Comparison of ENCODE assay signal across 13 mouse cellular contexts in genomic region chr8:109419029-109419596, GRCm38 (mm10).
A peak's percentile ranks its signal among the peaks of the same experiment; 100 is the strongest.
DNase-seq lines count a peak whose midpoint lies in the region; ATAC-seq lines count a peak whose summit lies in the region.
"Had no signal": no experiment of that assay in that cellular context is flagged by ENCODE, and none has a peak within 500 bp of the region (broad histone marks: within the 10 kb centered on the region; RNA-seq: fewer than 3 reads in every experiment).

No protein-coding gene starts in this region.

- peak; percentile 51 to 54 for DNase-seq in layer of hippocampus, adult 8-10 months (ENCODE audit: low spot score in 2 of 2)
- no peak for DNase-seq in layer of hippocampus, postnatal 25 days (ENCODE audit: extremely low spot score in 1 of 2, low spot score in 1 of 2)
- DNase-seq in brain, embryonic 18.5 days (ENCODE audit: low read depth, low spot score) = peak; percentile 75
- no peak for DNase-seq in hindbrain, embryonic 11.5 days (ENCODE audit: low spot score)
- no peak for DNase-seq in cerebellum, postnatal 4 days (ENCODE audit: low spot score in 2 of 2)
- no peak for DNase-seq in lung, postnatal 36 days
- DNase-seq in gastrocnemius, postnatal 10 days = no peak
- DNase-seq: embryo, embryonic 11 days; kidney, postnatal 25 days; retina, postnatal 1 day had no signal

- H3K36me3 ChIP-seq in hindbrain, embryonic 11.5 days (ENCODE audit: control insufficient read depth, insufficient read depth, low read length) = no peaks in the 10 kb centered on the region
- no peaks in the 10 kb centered on the region for H3K36me3 ChIP-seq in midbrain, embryonic 16.5 days (ENCODE audit: control insufficient read depth, insufficient read depth, low read length)
- H3K36me3 ChIP-seq: limb, embryonic 15.5 days had no signal

- H3K9ac ChIP-seq in hindbrain, embryonic 11.5 days (ENCODE audit: low read depth, low read length) = no peak overlapping the region
- no peak overlapping the region for H3K9ac ChIP-seq in midbrain, embryonic 16.5 days (ENCODE audit: low read depth, low read length)
- H3K9ac ChIP-seq: limb, embryonic 15.5 days had no signal

- no peaks in the 10 kb centered on the region for H3K9me3 ChIP-seq in hindbrain, embryonic 11.5 days (ENCODE audit: control insufficient read depth, low read length)
- H3K9me3 ChIP-seq in midbrain, embryonic 16.5 days (replicated peaks; ENCODE audit: control insufficient read depth, low read length, poor library complexity, severe bottlenecking) = peaks cover 5% of the 10 kb centered on the region; the same call in 1 of the 2 replicates
- H3K9me3 ChIP-seq: limb, embryonic 15.5 days had no signal

- H3K27ac ChIP-seq in hindbrain, embryonic 11.5 days (ENCODE audit: low read depth, low read length) = 0 out of 2 replicates have a peak overlapping the region, but pooled peaks have one; percentile 34
- H3K27ac ChIP-seq in midbrain, embryonic 16.5 days (ENCODE audit: low read length) = peak overlapping the region; percentile 87
- H3K27ac ChIP-seq: limb, embryonic 15.5 days had no signal

- ATAC-seq in hindbrain, embryonic 11.5 days (ENCODE audit: low FRiP score) = no peak
- no peak for ATAC-seq in midbrain, embryonic 16.5 days
- ATAC-seq: lung, postnatal 0 days had no signal

- H3K27me3 ChIP-seq in hindbrain, embryonic 11.5 days (ENCODE audit: control insufficient read depth, insufficient read depth, low read length) = no peaks in the 10 kb centered on the region
- H3K27me3 ChIP-seq in midbrain, embryonic 16.5 days (ENCODE audit: control insufficient read depth, insufficient read depth, low read depth, low read length) = no peaks in the 10 kb centered on the region
- H3K27me3 ChIP-seq: limb, embryonic 15.5 days had no signal

- WGBS in hindbrain, embryonic 11.5 days = 51% methylated on average over 4 of the region's 4 CpGs
- 24% methylated on average over 4 of the region's 4 CpGs for WGBS in midbrain, embryonic 16.5 days

- H3K4me1 ChIP-seq in hindbrain, embryonic 11.5 days (replicated peaks; ENCODE audit: control insufficient read depth, insufficient read depth, low read length) = 0 out of 2 replicates have a peak, but pooled peaks cover 2% of the 10 kb centered on the region
- H3K4me1 ChIP-seq in midbrain, embryonic 16.5 days (ENCODE audit: control insufficient read depth, insufficient read depth, low read length) = peaks cover 38% of the 10 kb centered on the region

- H3K4me3 ChIP-seq in hindbrain, embryonic 11.5 days (ENCODE audit: low read depth, low read length) = no peak overlapping the region
- no peak overlapping the region for H3K4me3 ChIP-seq in midbrain, embryonic 16.5 days (ENCODE audit: low read depth, low read length)
- H3K4me3 ChIP-seq: limb, embryonic 15.5 days had no signal

- no peak overlapping the region for H3K4me2 ChIP-seq in hindbrain, embryonic 11.5 days (replicated peaks; ENCODE audit: low read depth, low read length)
- H3K4me2 ChIP-seq in midbrain, embryonic 16.5 days (ENCODE audit: low read length) = no peak overlapping the region
- H3K4me2 ChIP-seq: limb, embryonic 15.5 days had no signal

Comparison
In these comparisons a context has a peak if more than half of its experiments do, and no peak if none do; other contexts are left out.
1. DNase-seq: peak in layer of hippocampus, adult 8-10 months (2 of 2) and brain, embryonic 18.5 days (single experiment); none in layer of hippocampus, postnatal 25 days (0 of 2), hindbrain, embryonic 11.5 days (single experiment), cerebellum, postnatal 4 days (0 of 2), lung, postnatal 36 days (single experiment) and gastrocnemius, postnatal 10 days (single experiment).